Mouse (Mus musculus): ENCODE measurements around the gene Cnp. TPM values are rescaled to one million over a fixed set of nuclear protein-coding genes. Genes with fewer than 3 reads are reported as not detected.

Cnp gene
- polyA plus RNA-seq, 2 experiments, result 15.9 to 21.3 TPM

DNA sequence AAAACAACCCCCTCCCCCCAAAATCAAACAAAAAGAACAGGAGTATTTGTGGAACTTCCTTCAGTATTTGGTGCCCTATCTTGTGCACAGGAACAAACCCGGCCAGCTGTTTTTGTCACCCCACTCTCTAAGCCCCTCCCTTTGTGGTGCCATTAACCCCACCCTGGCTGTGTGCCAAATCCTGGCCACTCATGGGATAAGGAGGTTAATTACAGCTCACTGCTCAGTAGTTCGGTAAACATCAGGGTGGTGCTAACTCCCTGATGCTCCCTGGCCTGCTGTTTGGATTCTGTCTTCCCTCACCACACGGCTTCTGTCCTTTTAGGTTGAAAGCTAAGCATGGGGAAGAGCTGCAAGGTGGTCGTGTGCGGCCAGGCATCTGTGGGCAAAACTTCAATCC, 49.2 kb downstream of the Cnp start:
- peaks cover 26% of the 10 kb centered on the region for H3K36me3 ChIP-seq (ENCODE audit: control insufficient read depth, insufficient read depth, low read length)
- H3K4me1 ChIP-seq (ENCODE audit: control insufficient read depth, insufficient read depth, low read length), result peaks cover 16% of the 10 kb centered on the region
- no peak overlapping the region for H3K27ac ChIP-seq (replicated peaks; ENCODE audit: low read depth, low read length)
- peak overlapping the region; percentile 73 for H3K4me3 ChIP-seq (replicated peaks; ENCODE audit: low read length)
- no peak overlapping the region for H3K9ac ChIP-seq (ENCODE audit: low read depth, low read length, severe bottlenecking)
- no peaks in the 10 kb centered on the region for H3K9me3 ChIP-seq (ENCODE audit: control insufficient read depth, low read length)
- peak; percentile 49 for DNase-seq (ENCODE audit: low spot score)
- no peak for ATAC-seq (ENCODE audit: low FRiP score, low read depth)
- 37% methylated on average over 5 of the region's 5 CpGs for WGBS
- peak overlapping the region; percentile 52 for H3K4me2 ChIP-seq (replicated peaks; ENCODE audit: low read depth, low read length, severe bottlenecking)
- no peak for TF ChIP-seq POLR2A (IDR thresholded peaks at IDR 0.05; ENCODE audit: borderline replicate concordance, extremely low read depth, insufficient read depth, insufficient read length)
- H3K27me3 ChIP-seq (ENCODE audit: control insufficient read depth, insufficient read depth, low read length), result no peaks in the 10 kb centered on the region

DNA sequence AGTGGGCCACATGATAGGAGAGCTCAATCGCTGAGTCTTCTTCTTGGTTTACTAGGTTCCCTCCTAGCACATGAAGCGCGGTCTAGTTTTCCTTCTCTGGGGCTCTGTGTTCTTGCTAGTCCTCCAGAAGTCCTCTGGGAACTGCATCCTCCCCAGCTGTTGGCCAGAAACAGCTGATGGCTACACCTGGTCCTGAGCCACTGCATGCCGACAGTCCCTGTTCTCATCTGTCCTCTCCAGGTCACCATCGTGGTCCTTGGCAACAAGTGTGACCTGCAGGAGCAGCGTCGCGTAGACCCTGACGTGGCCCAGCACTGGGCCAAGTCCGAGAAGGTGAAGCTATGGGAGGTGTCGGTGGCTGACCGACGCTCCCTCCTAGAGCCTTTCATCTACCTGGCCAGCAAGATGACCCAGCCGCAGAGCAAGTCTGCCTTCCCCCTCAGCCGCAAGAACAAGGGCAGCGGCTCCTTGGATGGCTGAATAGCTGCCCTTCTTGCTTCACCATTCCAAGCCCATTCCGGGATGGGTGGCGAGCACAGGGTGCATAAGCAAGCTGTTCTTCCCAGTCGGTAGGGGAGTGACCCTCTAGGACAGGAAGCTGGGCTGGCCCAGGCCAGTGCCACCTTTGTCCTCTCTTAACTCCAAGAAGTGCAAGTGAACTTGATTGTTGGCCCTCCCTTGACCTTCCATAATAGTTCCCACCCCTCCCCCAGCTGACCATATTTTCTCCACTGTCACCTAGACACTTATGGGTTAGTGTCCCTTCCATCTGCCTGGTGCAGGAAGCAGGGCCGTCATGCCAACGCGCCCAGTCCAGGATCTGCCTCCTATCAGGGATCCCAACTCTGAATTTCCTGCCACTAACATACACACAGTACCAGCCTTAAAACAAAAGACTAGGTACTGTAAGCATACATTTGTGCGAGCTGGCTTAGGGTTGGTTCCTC, 51.3 kb downstream of the Cnp start:
- Histone ChIP-seq H3K27ac (replicated peaks; ENCODE audit: low read depth, low read length) (no peak overlapping the region), H3K27me3 (ENCODE audit: control insufficient read depth, insufficient read depth, low read length) (no peaks in the 10 kb centered on the region), H3K4me1 (ENCODE audit: control insufficient read depth, insufficient read depth, low read length) (peaks cover 11% of the 10 kb centered on the region; the same call in 1 of the 2 replicates), H3K36me3 (ENCODE audit: control insufficient read depth, insufficient read depth, low read length) (peaks cover 26% of the 10 kb centered on the region), H3K9me3 (ENCODE audit: control insufficient read depth, low read length) (no peaks in the 10 kb centered on the region), H3K9ac (ENCODE audit: low read depth, low read length, severe bottlenecking) (no peak overlapping the region), H3K4me3 (replicated peaks; ENCODE audit: low read length) (no peak overlapping the region), H3K4me2 (replicated peaks; ENCODE audit: low read depth, low read length, severe bottlenecking) (no peak overlapping the region)
- no peak for ATAC-seq (ENCODE audit: low FRiP score, low read depth)
- no peak for DNase-seq (ENCODE audit: low spot score)
- 91% methylated on average over 23 of the region's 23 CpGs for WGBS
- no peak for TF ChIP-seq POLR2A (IDR thresholded peaks at IDR 0.05; ENCODE audit: borderline replicate concordance, extremely low read depth, insufficient read depth, insufficient read length)

DNA sequence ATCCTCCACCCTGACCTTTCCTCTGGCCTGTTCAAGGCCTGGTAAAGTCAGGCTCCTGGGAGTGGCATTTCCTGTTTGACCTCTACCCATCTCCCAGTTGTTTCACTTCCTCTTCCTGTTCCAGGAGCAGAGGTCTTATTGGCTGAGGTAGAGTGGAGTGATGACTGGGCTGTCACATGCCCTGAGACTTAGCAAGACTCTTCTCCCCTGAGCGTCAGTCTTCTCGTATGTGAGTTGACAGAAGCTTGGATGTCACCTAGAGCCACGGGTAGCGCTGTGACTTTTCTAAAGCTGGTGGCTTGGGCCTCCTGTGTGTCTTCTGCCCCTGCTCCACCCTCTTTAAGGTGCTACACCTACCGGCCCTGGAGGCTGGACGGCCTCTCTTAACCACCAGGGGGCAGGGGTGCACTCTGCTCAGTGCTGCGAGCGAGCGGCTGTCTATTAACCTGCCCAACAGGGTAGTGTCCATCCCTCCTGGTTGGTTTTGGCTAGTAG, 52.0 kb downstream of the Cnp start:
- Histone ChIP-seq H3K27me3 (ENCODE audit: control insufficient read depth, insufficient read depth, low read length) (no peaks in the 10 kb centered on the region), H3K4me3 (replicated peaks; ENCODE audit: low read length) (no peak overlapping the region), H3K9ac (ENCODE audit: low read depth, low read length, severe bottlenecking) (no peak overlapping the region), H3K36me3 (ENCODE audit: control insufficient read depth, insufficient read depth, low read length) (peaks cover 26% of the 10 kb centered on the region), H3K4me2 (replicated peaks; ENCODE audit: low read depth, low read length, severe bottlenecking) (no peak overlapping the region), H3K4me1 (ENCODE audit: control insufficient read depth, insufficient read depth, low read length) (peaks cover 11% of the 10 kb centered on the region; the same call in 1 of the 2 replicates), H3K9me3 (ENCODE audit: control insufficient read depth, low read length) (no peaks in the 10 kb centered on the region), H3K27ac (replicated peaks; ENCODE audit: low read depth, low read length) (no peak overlapping the region)
- no peak for ATAC-seq (ENCODE audit: low FRiP score, low read depth)
- no peak for TF ChIP-seq POLR2A (IDR thresholded peaks at IDR 0.05; ENCODE audit: borderline replicate concordance, extremely low read depth, insufficient read depth, insufficient read length)
- WGBS, result 30% methylated on average over 9 of the region's 9 CpGs
- DNase-seq (ENCODE audit: low spot score), result peak; percentile 63

DNA sequence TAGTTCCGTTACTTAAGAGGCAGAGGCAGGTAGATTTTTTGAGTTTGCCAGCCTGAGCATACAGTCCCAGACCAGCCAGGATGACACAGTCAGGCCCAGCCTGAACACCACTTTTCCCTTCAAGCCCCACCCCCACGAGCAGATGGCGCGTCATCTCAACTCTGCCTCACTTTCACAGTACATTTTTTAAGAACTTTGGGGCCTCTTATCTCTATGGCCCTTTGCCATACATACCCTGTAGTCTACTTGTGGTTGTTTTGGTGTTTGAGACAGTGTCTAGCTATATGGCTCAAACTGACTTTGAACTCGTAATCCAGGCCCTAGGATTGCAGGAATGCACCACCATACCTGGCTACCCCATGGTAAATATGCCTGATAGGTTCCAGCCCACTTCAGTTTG, 53.4 kb downstream of the Cnp start:
- no peak overlapping the region for H3K4me2 ChIP-seq (replicated peaks; ENCODE audit: low read depth, low read length, severe bottlenecking)
- no peaks in the 10 kb centered on the region for H3K27me3 ChIP-seq (ENCODE audit: control insufficient read depth, insufficient read depth, low read length)
- WGBS, result 88% methylated on average over 5 of the region's 5 CpGs
- DNase-seq (ENCODE audit: low spot score) (no peak), ATAC-seq (ENCODE audit: low FRiP score, low read depth) (no peak)
- H3K27ac ChIP-seq (replicated peaks; ENCODE audit: low read depth, low read length), result no peak overlapping the region
- peaks cover 26% of the 10 kb centered on the region for H3K36me3 ChIP-seq (ENCODE audit: control insufficient read depth, insufficient read depth, low read length)
- peaks cover 8% of the 10 kb centered on the region; the same call in 1 of the 2 replicates for H3K4me1 ChIP-seq (ENCODE audit: control insufficient read depth, insufficient read depth, low read length)
- TF ChIP-seq POLR2A (IDR thresholded peaks at IDR 0.05; ENCODE audit: borderline replicate concordance, extremely low read depth, insufficient read depth, insufficient read length), result no peak
- H3K9ac ChIP-seq (ENCODE audit: low read depth, low read length, severe bottlenecking), result no peak overlapping the region
- no peaks in the 10 kb centered on the region for H3K9me3 ChIP-seq (ENCODE audit: control insufficient read depth, low read length)
- no peak overlapping the region for H3K4me3 ChIP-seq (replicated peaks; ENCODE audit: low read length)

DNA sequence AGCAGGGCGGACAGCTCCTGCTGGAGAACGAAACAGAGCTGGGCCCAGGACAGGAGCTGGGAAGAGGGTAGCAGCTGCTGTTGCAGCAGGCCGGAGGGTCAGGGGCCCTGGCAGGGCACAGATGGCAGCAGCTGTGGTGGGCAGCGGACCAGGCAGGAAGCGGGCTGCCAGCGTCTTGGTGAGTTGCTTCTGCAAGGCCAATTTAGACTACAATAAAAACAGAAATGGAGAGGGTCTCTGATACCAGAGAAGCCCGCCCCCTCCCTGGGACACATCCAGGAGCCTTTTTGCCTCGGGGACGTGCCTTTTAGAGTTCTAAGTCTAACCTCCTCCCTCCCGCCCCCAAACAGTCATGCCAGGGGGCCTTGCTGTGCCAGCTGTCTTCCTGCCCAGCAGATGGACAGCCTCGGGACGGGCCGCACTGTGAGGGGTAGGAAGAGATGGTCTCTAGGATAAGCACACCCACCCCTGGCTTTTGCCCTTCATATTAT, 54.2 kb downstream of the Cnp start:
- Histone ChIP-seq H3K36me3 (ENCODE audit: control insufficient read depth, insufficient read depth, low read length) (peaks cover 26% of the 10 kb centered on the region), H3K4me1 (ENCODE audit: control insufficient read depth, insufficient read depth, low read length) (peaks cover 4% of the 10 kb centered on the region; the same call in 1 of the 2 replicates), H3K27me3 (ENCODE audit: control insufficient read depth, insufficient read depth, low read length) (no peaks in the 10 kb centered on the region), H3K9me3 (ENCODE audit: control insufficient read depth, low read length) (no peaks in the 10 kb centered on the region), H3K9ac (ENCODE audit: low read depth, low read length, severe bottlenecking) (no peak overlapping the region), H3K4me3 (replicated peaks; ENCODE audit: low read length) (no peak overlapping the region), H3K4me2 (replicated peaks; ENCODE audit: low read depth, low read length, severe bottlenecking) (no peak overlapping the region), H3K27ac (replicated peaks; ENCODE audit: low read depth, low read length) (no peak overlapping the region)
- TF ChIP-seq POLR2A (IDR thresholded peaks at IDR 0.05; ENCODE audit: borderline replicate concordance, extremely low read depth, insufficient read depth, insufficient read length), result no peak
- DNase-seq (ENCODE audit: low spot score) (no peak), ATAC-seq (ENCODE audit: low FRiP score, low read depth) (peak; percentile 51; the same call in 1 of the 2 replicates)
- 48% methylated on average over 13 of the region's 13 CpGs for WGBS
